In genomic region chr11:96407191-96408072, GRCm38 (mm10) we compare ENCODE assay signal across 9 mouse cellular contexts. TPM values are rescaled to one million over a fixed set of nuclear protein-coding genes. Genes with fewer than 3 reads are reported as not detected.
DNase-seq lines count a peak whose midpoint lies in the region; ATAC-seq and TF ChIP-seq lines count a peak whose summit lies in the region.
"Had no signal": no experiment of that assay in that cellular context is flagged by ENCODE, and none has a peak within 500 bp of the region (broad histone marks: within the 10 kb centered on the region; RNA-seq: fewer than 3 reads in every experiment).

No protein-coding gene starts in this region.

- TF ChIP-seq CTCF in hindbrain, postnatal 0 days (IDR thresholded peaks at IDR 0.05; ENCODE audit: low read depth), result peak; percentile 83

- DNase-seq in ES-E14 (ENCODE audit: low read depth, low spot score) (no peak), liver (peak; percentile 61)
- DNase-seq in brain, adult 2 months (ENCODE audit: low read depth, low spot score), result peak; percentile 29
- peak; percentile 77 for DNase-seq in gastrocnemius, postnatal 10 days
- peak; percentile 83 for DNase-seq in hindbrain, postnatal 0 days (ENCODE audit: low spot score)
- peak; percentile 44 for DNase-seq in splenic B cell, adult 2 months (ENCODE audit: low read depth, low spot score)

- in situ Hi-C loops in ES-E14 (cut with MboI; ENCODE audit: low sequenced_read_pairs in 2 of 2, unreplicated experiment in 2 of 2), result no loop called here

- 0 out of 2 replicates have a peak overlapping the region, but pooled peaks have one; percentile 17 for H3K9ac ChIP-seq in ES-E14 (ENCODE audit: insufficient read depth, low read depth, low read length, poor library complexity, severe bottlenecking)
- peak overlapping the region; percentile 6; the same call in 1 of the 2 replicates for H3K9ac ChIP-seq in hindbrain, postnatal 0 days (replicated peaks; ENCODE audit: low read length)

- WGBS in hindbrain, postnatal 0 days, result 9% methylated on average over 36 of the region's 36 CpGs

- no peak for TF ChIP-seq POLR2A in myocyte (IDR thresholded peaks at IDR 0.05; ENCODE audit: insufficient read length, low read depth)

- 0 out of 4 replicates have a peak, but pooled peaks cover 0 to 1% of the 10 kb centered on the region in 2 experiments for H3K4me1 ChIP-seq in ES-E14 (ENCODE audit: control insufficient read depth in 2 of 2, insufficient read depth in 2 of 2, low read length in 2 of 2, poor library complexity in 1 of 2)
- H3K4me1 ChIP-seq in hindbrain, postnatal 0 days (ENCODE audit: insufficient read depth, low read length), result peaks cover 5% of the 10 kb centered on the region

- no peak overlapping the region for H3ac ChIP-seq in myocyte (ENCODE audit: control insufficient read depth, insufficient read length)

- no peaks in the 10 kb centered on the region for H3K27me3 ChIP-seq in hindbrain, postnatal 0 days (ENCODE audit: insufficient read depth, low read length)
- H3K27me3 ChIP-seq in myocyte (ENCODE audit: control insufficient read depth, insufficient read depth, insufficient read length), result no peaks in the 10 kb centered on the region
- H3K27me3 ChIP-seq in splenic B cell, adult 2 months (ENCODE audit: control insufficient read depth, insufficient read depth, low read length, poor library complexity, severe bottlenecking), result no peaks in the 10 kb centered on the region; the same call in 1 of the 2 replicates

- peak overlapping the region; percentile 48 for H3K4me2 ChIP-seq in hindbrain, postnatal 0 days (ENCODE audit: low read depth, low read length)
- H3K4me2 ChIP-seq in myocyte (ENCODE audit: low read depth), result peak overlapping the region; percentile 93

- no peaks in the 10 kb centered on the region for H3K79me2 ChIP-seq in myocyte (ENCODE audit: control insufficient read depth, insufficient read depth)

- peak; percentile 45; the same call in 1 of the 2 replicates for ATAC-seq in hindbrain, postnatal 0 days
- no peak for ATAC-seq in cerebellum, adult (ENCODE audit: insufficient number of reproducible peaks, low FRiP score, low TSS enrichment)

- H3K9me3 ChIP-seq in ES-E14 (ENCODE audit: control insufficient read depth, insufficient read depth, low read depth, low read length), result no peaks in the 10 kb centered on the region
- H3K9me3 ChIP-seq in hindbrain, postnatal 0 days (ENCODE audit: low read length), result no peaks in the 10 kb centered on the region

- H3K36me3 ChIP-seq in ES-E14 (ENCODE audit: control insufficient read depth, insufficient read depth, low read length, poor library complexity, severe bottlenecking) (no peaks in the 10 kb centered on the region), myocyte (ENCODE audit: control insufficient read depth, insufficient read depth) (no peaks in the 10 kb centered on the region)
- no peaks in the 10 kb centered on the region for H3K36me3 ChIP-seq in hindbrain, postnatal 0 days (ENCODE audit: insufficient read depth, low read length)
- H3K36me3 ChIP-seq in splenic B cell, adult 2 months (ENCODE audit: control insufficient read depth, insufficient read depth, low read length, poor library complexity, severe bottlenecking), result no peaks in the 10 kb centered on the region

- H3K27ac ChIP-seq in ES-E14 (ENCODE audit: insufficient read depth, low read depth, low read length, poor library complexity, severe bottlenecking), result no peak overlapping the region
- H3K27ac ChIP-seq in hindbrain, postnatal 0 days, result 0 out of 2 replicates have a peak overlapping the region, but pooled peaks have one; percentile 37

- peak overlapping the region; percentile 24 to 46; a peak in 3 of 4 replicates for H3K4me3 ChIP-seq in ES-E14 (ENCODE audit: insufficient read depth in 1 of 2, low read depth in 1 of 2, low read length in 2 of 2, poor library complexity in 1 of 2, severe bottlenecking in 1 of 2)
- peak overlapping the region; percentile 9 for H3K4me3 ChIP-seq in hindbrain, postnatal 0 days (ENCODE audit: low read length)
- peak overlapping the region; percentile 2 for H3K4me3 ChIP-seq in myocyte

TF ChIP-seq in ES-E14, 5 proteins besides CTCF, POLR2A, EP300 and RAD21:
- TF ChIP-seq ZC3H11A (IDR thresholded peaks at IDR 0.05; ENCODE audit: borderline replicate concordance, low read depth, low read length) (no peak), CHD2 (IDR thresholded peaks at IDR 0.05; ENCODE audit: low read depth, low read length) (no peak), ZNF384 (IDR thresholded peaks at IDR 0.05; ENCODE audit: low read depth, low read length) (no peak)

TF ChIP-seq in myocyte, 11 proteins besides CTCF, POLR2A, EP300 and RAD21:
- TF ChIP-seq POLR2AphosphoS2 (IDR thresholded peaks at IDR 0.05; ENCODE audit: insufficient read length, low read depth) (no peak), MYOG (IDR thresholded peaks at IDR 0.05; ENCODE audit: control insufficient read depth in 1 of 3, insufficient read depth in 1 of 3, insufficient read length in 2 of 3, low read depth in 2 of 3) (peak in 1 of 3 experiments; percentile 64), TCF12 (IDR thresholded peaks at IDR 0.05; ENCODE audit: insufficient read depth, poor library complexity, severe bottlenecking) (no peak), MYOD1 (IDR thresholded peaks at IDR 0.05; ENCODE audit: control insufficient read depth in 1 of 3, insufficient read length in 2 of 3, low read depth in 2 of 3) (peak in 1 of 3 experiments; percentile 61), TCF3 (IDR thresholded peaks at IDR 0.05; ENCODE audit: insufficient read length, low read depth) (no peak), REST (IDR thresholded peaks at IDR 0.05; ENCODE audit: insufficient read depth, insufficient read length) (no peak), E2F4 (IDR thresholded peaks at IDR 0.05; ENCODE audit: insufficient read depth) (no peak), USF1 (IDR thresholded peaks at IDR 0.05; ENCODE audit: low read depth) (no peak)

RNA-seq across cellular contexts. Expression of gene Hoxb1, which starts 41.9 kb away (rescaled TPM):
- total RNA-seq in ES-E14 (2012; rRNA removed), result 0.37 and 0.49 TPM in 2 replicates
- total RNA-seq in gastrocnemius, postnatal 10 days (2021), result not detected
- total RNA-seq in hindbrain, postnatal 0 days (2014; rRNA removed), result 0.21 TPM in 1 of 2 replicates, not detected in the other
- 0.08 and 0.24 TPM in 2 replicates for polyA plus RNA-seq in hindbrain, postnatal 0 days (2015; fragmentation: Nextera tagmentation; extraction: Ambion mirVana)
- polyA plus RNA-seq in myocyte (2012; fragmentation: generic; extraction: Trizol), result not detected
- polyA plus RNA-seq: liver, embryonic 16.5 days had no signal

RNA-seq across cellular contexts. Expression of gene Skap1, which starts 57.0 kb away (rescaled TPM):
- total RNA-seq in ES-E14 (2012; rRNA removed), result 0.37 and 0.40 TPM in 2 replicates
- under 1 TPM; 0.16 to 0.19 TPM for total RNA-seq in gastrocnemius, postnatal 10 days (2021)
- 0.83 and 2.5 TPM in 2 replicates for total RNA-seq in hindbrain, postnatal 0 days (2014; rRNA removed)
- polyA plus RNA-seq in hindbrain, postnatal 0 days (2015; fragmentation: Nextera tagmentation; extraction: Ambion mirVana), result 5.7 and 7.4 TPM in 2 replicates
- 0.02 TPM for polyA plus RNA-seq in myocyte (2012; fragmentation: generic; extraction: Trizol)

RNA-seq across cellular contexts. Expression of gene Hoxb2, which starts 57.1 kb away (rescaled TPM):
- total RNA-seq in ES-E14 (2012; rRNA removed), result 0.62 TPM in 1 of 2 replicates, not detected in the other
- total RNA-seq in gastrocnemius, postnatal 10 days (2021), result 1 to 10 TPM in 1 of 2 experiments, under 1 TPM in 1; 0.66 to 1.3 TPM
- 35.4 and 36.4 TPM in 2 replicates for total RNA-seq in hindbrain, postnatal 0 days (2014; rRNA removed)
- 11.6 and 13.1 TPM in 2 replicates for polyA plus RNA-seq in hindbrain, postnatal 0 days (2015; fragmentation: Nextera tagmentation; extraction: Ambion mirVana)
- polyA plus RNA-seq in myocyte (2012; fragmentation: generic; extraction: Trizol), result not detected

Comparison
In these comparisons a context has a peak if more than half of its experiments do, and no peak if none do; other contexts are left out.
1. RNA of gene Hoxb2, which starts 57.1 kb away (total RNA-seq): 35.4 to 36.4 TPM in hindbrain, postnatal 0 days; 0.66 to 1.3 TPM in gastrocnemius, postnatal 10 days and 0.62 TPM in ES-E14; every median in the first group is over 10 times any median in the second.
2. Peak in every context shown above with its lines, with median percentiles within 50 percentile points of each other: H3K4me3 ChIP-seq.